Mouse (Mus musculus): ENCODE data around the gene Pheta2. TPM values are rescaled to one million over a fixed set of nuclear protein-coding genes. Genes with fewer than 3 reads are reported as not detected.

The Pheta2 gene
- 3.6 and 3.7 TPM in 2 replicates for polyA plus RNA-seq (2014; fragmentation: Nextera tagmentation; extraction: Ambion mirVana)

GRCm38 (mm10) chr15:82338593-82339112 is at the start of gene Pheta2, which contains the start of the genes Naga and Smdt1:
TSS of gene Pheta2 (plus strand) at chr15:82338942.
TSS of gene Naga (minus strand) at chr15:82338925.
TSS of gene Smdt1 (plus strand) at chr15:82338959.
- Histone ChIP-seq H3K9ac (replicated peaks; ENCODE audit: low read length) (peak within 1 kb of the TSS; percentile 62), H3K4me3 (ENCODE audit: low read depth, low read length) (peak within 1 kb of the TSS; percentile 52), H3K4me1 (ENCODE audit: control insufficient read depth, insufficient read depth, low read length) (no peaks in the 10 kb centered on the region), H3K27me3 (ENCODE audit: control insufficient read depth, insufficient read depth, low read length) (peaks cover 4% of the 10 kb centered on the region; the same call in 1 of the 2 replicates), H3K9me3 (replicated peaks; ENCODE audit: control insufficient read depth, low read length) (no peaks in the 10 kb centered on the region), H3K36me3 (replicated peaks; ENCODE audit: control insufficient read depth, insufficient read depth, low read depth, low read length) (no peaks in the 10 kb centered on the region), H3K27ac (replicated peaks; ENCODE audit: low read depth, low read length) (no peak within 1 kb of the TSS), H3K4me2 (ENCODE audit: low read depth, low read length) (peak within 1 kb of the TSS; percentile 62)
- ATAC-seq (replicated peaks; ENCODE audit: insufficient number of reproducible peaks, low FRiP score, low TSS enrichment, low read depth) (peak; percentile 76), DNase-seq (ENCODE audit: low spot score) (peak; percentile 97)
- WGBS: under 1% methylated on average over 41 of the region's 41 CpGs

- Histone ChIP-seq H3K4me3 (ENCODE audit: low read depth, low read length) (no peak overlapping the region), H3K9me3 (replicated peaks; ENCODE audit: control insufficient read depth, low read length) (no peaks in the 10 kb centered on the region), H3K36me3 (replicated peaks; ENCODE audit: control insufficient read depth, insufficient read depth, low read depth, low read length) (peaks cover 3% of the 10 kb centered on the region), H3K27ac (replicated peaks; ENCODE audit: low read depth, low read length) (no peak overlapping the region), H3K27me3 (ENCODE audit: control insufficient read depth, insufficient read depth, low read length) (no peaks in the 10 kb centered on the region), H3K4me2 (ENCODE audit: low read depth, low read length) (no peak overlapping the region), H3K4me1 (ENCODE audit: control insufficient read depth, insufficient read depth, low read length) (no peaks in the 10 kb centered on the region; the same call in 1 of the 2 replicates), H3K9ac (replicated peaks; ENCODE audit: low read length) (no peak overlapping the region)
- WGBS: 92% methylated on average over 7 of the region's 7 CpGs
- ATAC-seq (replicated peaks; ENCODE audit: insufficient number of reproducible peaks, low FRiP score, low TSS enrichment, low read depth) (no peak), DNase-seq (ENCODE audit: low spot score) (no peak)
These were observed 48.5 kb upstream of the Pheta2 start for GRCm38 (mm10) chr15:82290252-82290651.

GRCm38 (mm10) chr15:82292851-82293250 is 45.9 kb upstream of the Pheta2 start:
- no peak overlapping the region for H3K27ac ChIP-seq (replicated peaks; ENCODE audit: low read depth, low read length)
- ATAC-seq (replicated peaks; ENCODE audit: insufficient number of reproducible peaks, low FRiP score, low TSS enrichment, low read depth) (peak; percentile 57), DNase-seq (ENCODE audit: low spot score) (no peak)
- no peaks in the 10 kb centered on the region for H3K9me3 ChIP-seq (replicated peaks; ENCODE audit: control insufficient read depth, low read length)
- no peak overlapping the region for H3K4me2 ChIP-seq (ENCODE audit: low read depth, low read length)
- no peak overlapping the region for H3K9ac ChIP-seq (replicated peaks; ENCODE audit: low read length)
- no peaks in the 10 kb centered on the region for H3K27me3 ChIP-seq (ENCODE audit: control insufficient read depth, insufficient read depth, low read length)
- no peaks in the 10 kb centered on the region; the same call in 1 of the 2 replicates for H3K4me1 ChIP-seq (ENCODE audit: control insufficient read depth, insufficient read depth, low read length)
- peaks cover 3% of the 10 kb centered on the region for H3K36me3 ChIP-seq (replicated peaks; ENCODE audit: control insufficient read depth, insufficient read depth, low read depth, low read length)
- WGBS: 26% methylated on average over 5 of the region's 5 CpGs
- no peak overlapping the region for H3K4me3 ChIP-seq (ENCODE audit: low read depth, low read length)

- DNase-seq (ENCODE audit: low spot score) (peak; percentile 51), ATAC-seq (replicated peaks; ENCODE audit: insufficient number of reproducible peaks, low FRiP score, low TSS enrichment, low read depth) (peak; percentile 72)
- Histone ChIP-seq H3K27me3 (ENCODE audit: control insufficient read depth, insufficient read depth, low read length) (no peaks in the 10 kb centered on the region), H3K4me1 (ENCODE audit: control insufficient read depth, insufficient read depth, low read length) (no peaks in the 10 kb centered on the region; the same call in 1 of the 2 replicates), H3K4me3 (ENCODE audit: low read depth, low read length) (no peak overlapping the region), H3K4me2 (ENCODE audit: low read depth, low read length) (no peak overlapping the region), H3K27ac (replicated peaks; ENCODE audit: low read depth, low read length) (no peak overlapping the region), H3K9me3 (replicated peaks; ENCODE audit: control insufficient read depth, low read length) (no peaks in the 10 kb centered on the region), H3K9ac (replicated peaks; ENCODE audit: low read length) (no peak overlapping the region), H3K36me3 (replicated peaks; ENCODE audit: control insufficient read depth, insufficient read depth, low read depth, low read length) (peaks cover 3% of the 10 kb centered on the region)
- 16% methylated on average over 7 of the region's 7 CpGs for WGBS
These were observed 45.5 kb upstream of the Pheta2 start for GRCm38 (mm10) chr15:82293271-82293711.

- no peak for ATAC-seq (replicated peaks; ENCODE audit: insufficient number of reproducible peaks, low FRiP score, low TSS enrichment, low read depth)
- 46% methylated on average over 8 of the region's 8 CpGs for WGBS
These were observed 44.7 kb upstream of the Pheta2 start for GRCm38 (mm10) chr15:82294059-82294458.

GRCm38 (mm10) chr15:82298764-82299561 is 39.8 kb upstream of the Pheta2 start, which contains the start of gene Wbp2nl:
TSS of gene Wbp2nl (plus strand) at chr15:82298954.
- no peak for DNase-seq (ENCODE audit: low spot score)
- ATAC-seq (replicated peaks; ENCODE audit: insufficient number of reproducible peaks, low FRiP score, low TSS enrichment, low read depth): no peak
- Histone ChIP-seq H3K9me3 (replicated peaks; ENCODE audit: control insufficient read depth, low read length) (no peaks in the 10 kb centered on the region), H3K27me3 (ENCODE audit: control insufficient read depth, insufficient read depth, low read length) (no peaks in the 10 kb centered on the region), H3K9ac (replicated peaks; ENCODE audit: low read length) (no peak within 1 kb of the TSS), H3K4me2 (ENCODE audit: low read depth, low read length) (peak within 1 kb of the TSS; percentile 11; the same call in 1 of the 2 replicates), H3K36me3 (replicated peaks; ENCODE audit: control insufficient read depth, insufficient read depth, low read depth, low read length) (no peaks in the 10 kb centered on the region), H3K4me3 (ENCODE audit: low read depth, low read length) (no peak within 1 kb of the TSS), H3K27ac (replicated peaks; ENCODE audit: low read depth, low read length) (no peak within 1 kb of the TSS), H3K4me1 (ENCODE audit: control insufficient read depth, insufficient read depth, low read length) (no peaks in the 10 kb centered on the region)
- 57% methylated on average over 39 of the region's 39 CpGs for WGBS

More at GRCm38 (mm10) chr15:82294059-82294458, 44.7 kb upstream of the Pheta2 start:
- Histone ChIP-seq H3K9ac (replicated peaks; ENCODE audit: low read length) (no peak overlapping the region; the same call in 1 of the 2 replicates), H3K4me1 (ENCODE audit: control insufficient read depth, insufficient read depth, low read length) (no peaks in the 10 kb centered on the region; the same call in 1 of the 2 replicates), H3K27me3 (ENCODE audit: control insufficient read depth, insufficient read depth, low read length) (no peaks in the 10 kb centered on the region), H3K27ac (replicated peaks; ENCODE audit: low read depth, low read length) (no peak overlapping the region), H3K4me3 (ENCODE audit: low read depth, low read length) (no peak overlapping the region), H3K36me3 (replicated peaks; ENCODE audit: control insufficient read depth, insufficient read depth, low read depth, low read length) (peaks cover 3% of the 10 kb centered on the region), H3K9me3 (replicated peaks; ENCODE audit: control insufficient read depth, low read length) (no peaks in the 10 kb centered on the region), H3K4me2 (ENCODE audit: low read depth, low read length) (no peak overlapping the region)
- DNase-seq (ENCODE audit: low spot score): peak; percentile 50

- ATAC-seq (replicated peaks; ENCODE audit: insufficient number of reproducible peaks, low FRiP score, low TSS enrichment, low read depth): no peak
- no peaks in the 10 kb centered on the region for H3K36me3 ChIP-seq (replicated peaks; ENCODE audit: control insufficient read depth, insufficient read depth, low read depth, low read length)
- no peak overlapping the region for H3K27ac ChIP-seq (replicated peaks; ENCODE audit: low read depth, low read length)
- no peak overlapping the region for H3K4me3 ChIP-seq (ENCODE audit: low read depth, low read length)
- H3K9ac ChIP-seq (replicated peaks; ENCODE audit: low read length): no peak overlapping the region
- no peak overlapping the region for H3K4me2 ChIP-seq (ENCODE audit: low read depth, low read length)
- H3K4me1 ChIP-seq (ENCODE audit: control insufficient read depth, insufficient read depth, low read length): no peaks in the 10 kb centered on the region
- no peaks in the 10 kb centered on the region for H3K9me3 ChIP-seq (replicated peaks; ENCODE audit: control insufficient read depth, low read length)
- no peak for DNase-seq (ENCODE audit: low spot score)
- WGBS: 73% methylated on average over 3 of the region's 3 CpGs
- H3K27me3 ChIP-seq (ENCODE audit: control insufficient read depth, insufficient read depth, low read length): no peaks in the 10 kb centered on the region
These were observed 31.6 kb upstream of the Pheta2 start for GRCm38 (mm10) chr15:82307107-82307506.

- no peak for ATAC-seq (replicated peaks; ENCODE audit: insufficient number of reproducible peaks, low FRiP score, low TSS enrichment, low read depth)
- Histone ChIP-seq H3K4me3 (ENCODE audit: low read depth, low read length) (no peak overlapping the region), H3K27me3 (ENCODE audit: control insufficient read depth, insufficient read depth, low read length) (no peaks in the 10 kb centered on the region), H3K27ac (replicated peaks; ENCODE audit: low read depth, low read length) (no peak overlapping the region), H3K4me2 (ENCODE audit: low read depth, low read length) (no peak overlapping the region), H3K9ac (replicated peaks; ENCODE audit: low read length) (no peak overlapping the region), H3K4me1 (ENCODE audit: control insufficient read depth, insufficient read depth, low read length) (no peaks in the 10 kb centered on the region), H3K9me3 (replicated peaks; ENCODE audit: control insufficient read depth, low read length) (no peaks in the 10 kb centered on the region), H3K36me3 (replicated peaks; ENCODE audit: control insufficient read depth, insufficient read depth, low read depth, low read length) (no peaks in the 10 kb centered on the region)
- 62% methylated on average over 3 of the region's 3 CpGs for WGBS
- DNase-seq (ENCODE audit: low spot score): no peak
These were observed 30.3 kb upstream of the Pheta2 start for GRCm38 (mm10) chr15:82308416-82308815.
